ENCODE assay signal across 16 mouse cellular contexts in the genomic region with DNA sequence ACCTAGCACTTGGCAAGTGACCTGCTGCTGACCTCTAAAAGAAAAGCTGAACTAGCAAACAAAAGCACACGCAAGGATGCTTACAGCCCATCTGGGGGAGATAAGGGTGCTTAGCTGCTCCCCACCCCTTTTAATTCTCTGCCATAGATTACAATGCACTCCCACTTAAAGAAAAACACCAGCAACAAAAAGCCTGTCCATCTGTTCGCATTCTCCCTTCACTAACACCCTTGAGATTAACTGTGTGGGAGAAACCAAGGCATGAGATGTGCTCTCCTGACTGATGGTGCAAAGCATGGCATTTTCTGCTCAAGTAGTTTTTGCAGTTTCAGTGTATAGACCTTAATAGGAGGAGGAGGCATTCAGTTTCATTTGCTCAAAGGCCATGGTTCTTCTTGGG.
DNase-seq lines count a peak whose midpoint lies in the region; ATAC-seq and TF ChIP-seq lines count a peak whose summit lies in the region.
"Had no signal": no experiment of that assay in that cellular context is flagged by ENCODE, and none has a peak within 500 bp of the region (broad histone marks: within the 10 kb centered on the region; RNA-seq: fewer than 3 reads in every experiment).

No protein-coding gene starts in this region.

- peak; percentile 98 for ATAC-seq in kidney, embryonic 14.5 days (ENCODE audit: low FRiP score, low TSS enrichment)
- peak; percentile 28; the same call in 1 of the 2 replicates for ATAC-seq in G1E (ENCODE audit: extremely low read depth, insufficient number of reproducible peaks, low FRiP score, poor library complexity, severe bottlenecking)
- ATAC-seq in liver, embryonic 15.5 days (ENCODE audit: insufficient read depth): peak; percentile 56; the same call in 1 of the 2 replicates
- ATAC-seq: CD4-positive, CD25-positive, alpha-beta regulatory T cell, adult 4 months; Patski had no signal

- no peak for DNase-seq in kidney, adult 8-10 months
- DNase-seq in G1E (ENCODE audit: low spot score): peak; percentile 6
- peak; percentile 42 for DNase-seq in brain, embryonic 14.5 days (ENCODE audit: low read depth)
- no peak for DNase-seq in cerebellum, adult 2 months
- DNase-seq in heart, adult 2 months: no peak
- DNase-seq in urinary bladder, adult 2 months (ENCODE audit: low spot score): no peak
- DNase-seq: adrenal gland, postnatal 14 days; cerebellum, adult 11 months; heart, adult 11 months; kidney, adult 18-20 months; layer of hippocampus, postnatal 36 days had no signal

- H3K4me3 ChIP-seq in kidney, embryonic 14.5 days (ENCODE audit: low read length): no peak overlapping the region
- no peak overlapping the region for H3K4me3 ChIP-seq in G1E (ENCODE audit: low read depth, low read length)
- H3K4me3 ChIP-seq in liver, embryonic 15.5 days (replicated peaks): no peak overlapping the region
- H3K4me3 ChIP-seq in cerebellum, adult 2 months (replicated peaks; ENCODE audit: insufficient read depth, low read depth, low read length): no peak overlapping the region
- no peak overlapping the region for H3K4me3 ChIP-seq in heart, adult 2 months
- H3K4me3 ChIP-seq: embryonic facial prominence, embryonic 12.5 days had no signal

- H3K4me1 ChIP-seq in kidney, embryonic 14.5 days (ENCODE audit: control insufficient read depth, insufficient read depth, low read length): no peaks in the 10 kb centered on the region
- H3K4me1 ChIP-seq in G1E (ENCODE audit: insufficient read depth, low read depth, low read length): peaks cover 15% of the 10 kb centered on the region
- H3K4me1 ChIP-seq in liver, embryonic 15.5 days (replicated peaks): peaks cover 10% of the 10 kb centered on the region
- H3K4me1 ChIP-seq in cerebellum, adult 2 months (ENCODE audit: control insufficient read depth, insufficient read depth, low read length): no peaks in the 10 kb centered on the region
- no peaks in the 10 kb centered on the region for H3K4me1 ChIP-seq in heart, adult 2 months (ENCODE audit: control insufficient read depth, insufficient read depth, low read length)

- no peak overlapping the region for H3K27ac ChIP-seq in kidney, embryonic 14.5 days (ENCODE audit: low read depth, low read length)
- no peak overlapping the region for H3K27ac ChIP-seq in liver, embryonic 15.5 days (replicated peaks)
- no peak overlapping the region for H3K27ac ChIP-seq in cerebellum, adult 2 months (ENCODE audit: insufficient read depth, low read length)
- no peak overlapping the region for H3K27ac ChIP-seq in heart, adult 2 months
- H3K27ac ChIP-seq: embryonic facial prominence, embryonic 12.5 days had no signal

- TF ChIP-seq POLR2A in brain, embryonic 14.5 days (IDR thresholded peaks at IDR 0.05; ENCODE audit: borderline replicate concordance, extremely low read depth, insufficient read depth, insufficient read length, poor library complexity, severe bottlenecking): no peak
- TF ChIP-seq POLR2A in cerebellum, adult 2 months (IDR thresholded peaks at IDR 0.05; ENCODE audit: borderline replicate concordance, insufficient read depth, low read length): no peak
- no peak for TF ChIP-seq POLR2A in heart, adult 2 months (IDR thresholded peaks at IDR 0.05; ENCODE audit: insufficient read depth, low read depth, low read length)

- H3K4me2 ChIP-seq in kidney, embryonic 14.5 days (replicated peaks; ENCODE audit: low read depth, low read length): no peak overlapping the region
- H3K4me2 ChIP-seq in liver, embryonic 15.5 days: no peak overlapping the region; the same call in 1 of the 2 replicates
- H3K4me2 ChIP-seq: embryonic facial prominence, embryonic 12.5 days had no signal

- no peaks in the 10 kb centered on the region for H3K79me2 ChIP-seq in heart, adult 2 months (replicated peaks; ENCODE audit: control insufficient read depth, insufficient read depth, low read length)

- intact Hi-C loops in heart, adult 2 months (cut with DNase I): no loop called here

- no peaks in the 10 kb centered on the region for H3K27me3 ChIP-seq in kidney, embryonic 14.5 days (ENCODE audit: control insufficient read depth, insufficient read depth, low read length)
- H3K27me3 ChIP-seq in G1E (ENCODE audit: insufficient read depth, low read length): no peaks in the 10 kb centered on the region
- H3K27me3 ChIP-seq in liver, embryonic 15.5 days: no peaks in the 10 kb centered on the region
- no peaks in the 10 kb centered on the region for H3K27me3 ChIP-seq in cerebellum, adult 2 months (ENCODE audit: control insufficient read depth, insufficient read depth, low read length)
- no peaks in the 10 kb centered on the region for H3K27me3 ChIP-seq in heart, adult 2 months (ENCODE audit: control insufficient read depth, insufficient read depth, low read length)
- H3K27me3 ChIP-seq: embryonic facial prominence, embryonic 12.5 days; Patski had no signal

- no peaks in the 10 kb centered on the region for H3K36me3 ChIP-seq in kidney, embryonic 14.5 days (ENCODE audit: control insufficient read depth, insufficient read depth, low read length)
- no peaks in the 10 kb centered on the region for H3K36me3 ChIP-seq in G1E (replicated peaks)
- H3K36me3 ChIP-seq in liver, embryonic 15.5 days (replicated peaks): no peaks in the 10 kb centered on the region
- no peaks in the 10 kb centered on the region for H3K36me3 ChIP-seq in heart, adult 2 months (ENCODE audit: control insufficient read depth, insufficient read depth, low read length)
- H3K36me3 ChIP-seq: embryonic facial prominence, embryonic 12.5 days had no signal

- no peaks in the 10 kb centered on the region for H3K9me3 ChIP-seq in kidney, embryonic 14.5 days (ENCODE audit: control insufficient read depth, low read length)
- H3K9me3 ChIP-seq in G1E (replicated peaks): no peaks in the 10 kb centered on the region
- H3K9me3 ChIP-seq in liver, embryonic 15.5 days (replicated peaks): no peaks in the 10 kb centered on the region
- H3K9me3 ChIP-seq: embryonic facial prominence, embryonic 12.5 days had no signal

- WGBS in kidney, embryonic 14.5 days: 18% methylated on average over 2 of the region's 2 CpGs
- 20% methylated on average over 2 of the region's 2 CpGs for WGBS in liver, embryonic 15.5 days (ENCODE audit: insufficient replicate concordance)
- 41% methylated on average over 2 of the region's 2 CpGs for WGBS in cerebellum, adult 2 months
- WGBS in heart, adult 2 months: 48% methylated on average over 2 of the region's 2 CpGs

- H3K9ac ChIP-seq in kidney, embryonic 14.5 days (ENCODE audit: low read depth, low read length): no peak overlapping the region
- no peak overlapping the region for H3K9ac ChIP-seq in liver, embryonic 15.5 days
- H3K9ac ChIP-seq in heart, adult 2 months (ENCODE audit: low read depth, low read length): no peak overlapping the region
- H3K9ac ChIP-seq: embryonic facial prominence, embryonic 12.5 days had no signal

- no peak for TF ChIP-seq EP300 in heart, adult 2 months (IDR thresholded peaks at IDR 0.05; ENCODE audit: insufficient read depth, low read depth, low read length)

- no peak for TF ChIP-seq CTCF in G1E (IDR thresholded peaks at IDR 0.05; ENCODE audit: low read depth, low read length)
- no peak for TF ChIP-seq CTCF in brain, embryonic 14.5 days (IDR thresholded peaks at IDR 0.05; ENCODE audit: borderline replicate concordance, extremely low read depth, insufficient read depth, insufficient read length)
- no peak for TF ChIP-seq CTCF in cerebellum, adult 2 months (IDR thresholded peaks at IDR 0.05; ENCODE audit: borderline replicate concordance, insufficient read depth, low read depth, low read length)
- no peak for TF ChIP-seq CTCF in heart, adult 2 months (IDR thresholded peaks at IDR 0.05)

Comparison
In these comparisons a context has a peak if more than half of its experiments do, and no peak if none do; other contexts are left out.
1. ATAC-seq: peak in every context shown above with its lines; median percentile 98 in kidney, embryonic 14.5 days; 56 in liver, embryonic 15.5 days; 28 in G1E.
2. DNase-seq: peak in G1E (single experiment) and brain, embryonic 14.5 days (single experiment); none in kidney, adult 8-10 months (0 of 2), cerebellum, adult 2 months (0 of 2), heart, adult 2 months (0 of 2) and urinary bladder, adult 2 months (single experiment).